Mouse (Mus musculus) cerebellum, postnatal 36 days (tissue): ENCODE measurements around the gene Vasn.

Source experiments
- DNase-seq, 2 experiments: peaks; one replicate each; pipeline ENCODE4 v3.0.0; 2021 to 2022; ENCODE audit warnings: mixed read lengths in 2 of 2

The Vasn gene

GRCm38 (mm10) chr16:4643670-4644419, 4.1 kb downstream of the Vasn start:
- DNase-seq = peak; percentile 76 to 79

DNA sequence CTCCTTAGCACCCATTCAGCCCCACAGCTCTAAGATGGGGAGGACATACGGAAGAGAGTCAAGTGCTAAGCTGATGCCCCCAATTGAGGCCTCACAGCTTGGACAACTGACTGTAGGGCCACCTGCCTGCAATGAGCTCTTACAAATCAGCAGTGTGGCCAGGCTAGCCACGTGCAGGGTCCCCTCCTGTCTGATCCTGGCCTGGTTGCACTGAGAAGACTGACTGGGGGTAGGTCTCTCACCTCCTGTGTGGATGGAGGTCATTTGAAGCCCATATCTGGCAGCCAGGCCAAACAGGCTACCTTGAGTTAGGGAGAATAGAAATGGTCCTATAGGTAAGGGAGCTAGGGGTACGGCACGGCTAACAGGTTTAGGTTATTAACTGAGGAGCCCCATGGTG, 6.1 kb downstream of the Vasn start:
- no peak for DNase-seq

- DNase-seq = no peak
Observed at GRCm38 (mm10) chr16:4646831-4647230, 7.1 kb downstream of the Vasn start.

- DNase-seq = no peak
Observed at GRCm38 (mm10) chr16:4647651-4648141, 8.0 kb downstream of the Vasn start.

- DNase-seq = no peak
Observed at GRCm38 (mm10) chr16:4648416-4649023, 8.8 kb downstream of the Vasn start.

- no peak for DNase-seq
Observed at GRCm38 (mm10) chr16:4649211-4649610, 9.5 kb downstream of the Vasn start.

DNA sequence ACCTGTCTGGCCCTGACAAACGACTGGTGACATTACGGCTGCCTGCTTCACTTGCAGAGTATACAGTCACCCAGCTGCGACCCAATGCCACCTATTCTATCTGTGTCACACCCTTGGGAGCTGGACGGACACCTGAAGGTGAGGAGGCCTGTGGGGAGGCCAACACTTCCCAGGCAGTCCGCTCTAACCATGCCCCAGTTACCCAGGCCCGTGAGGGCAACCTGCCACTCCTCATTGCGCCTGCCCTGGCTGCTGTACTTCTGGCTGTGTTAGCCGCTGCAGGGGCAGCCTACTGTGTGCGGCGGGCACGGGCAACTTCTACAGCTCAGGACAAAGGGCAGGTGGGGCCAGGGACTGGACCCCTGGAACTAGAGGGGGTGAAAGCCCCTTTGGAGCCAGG, 10.0 kb downstream of the Vasn start:
- no peak for DNase-seq

- DNase-seq = no peak
Observed at GRCm38 (mm10) chr16:4650161-4650560, 10.4 kb downstream of the Vasn start.

DNA sequence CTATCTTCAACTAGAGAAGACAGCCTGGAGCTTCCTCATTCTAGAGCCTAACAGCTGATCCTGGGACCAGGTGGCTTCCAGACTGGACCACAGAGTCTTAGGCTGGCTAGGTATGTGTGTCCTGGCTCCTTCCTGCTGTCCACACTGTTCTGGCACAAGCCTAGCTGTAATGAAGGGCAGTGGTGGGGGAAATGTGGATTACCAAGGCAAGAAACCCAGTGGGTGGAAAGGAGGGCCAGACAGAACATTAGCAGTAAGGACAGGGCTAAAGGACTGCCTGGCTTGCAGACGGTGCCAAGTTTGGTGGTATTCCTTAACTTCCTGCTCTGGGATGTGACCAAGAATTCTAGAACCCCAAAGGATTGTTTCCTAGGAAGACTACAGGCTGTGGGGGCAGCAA, 11.3 kb downstream of the Vasn start:
- DNase-seq = no peak

- no peak for DNase-seq
Observed at GRCm38 (mm10) chr16:4651624-4652023, 11.9 kb downstream of the Vasn start.

GRCm38 (mm10) chr16:4652707-4653416, 13.1 kb downstream of the Vasn start:
- DNase-seq = peak; percentile 70 to 76

DNA sequence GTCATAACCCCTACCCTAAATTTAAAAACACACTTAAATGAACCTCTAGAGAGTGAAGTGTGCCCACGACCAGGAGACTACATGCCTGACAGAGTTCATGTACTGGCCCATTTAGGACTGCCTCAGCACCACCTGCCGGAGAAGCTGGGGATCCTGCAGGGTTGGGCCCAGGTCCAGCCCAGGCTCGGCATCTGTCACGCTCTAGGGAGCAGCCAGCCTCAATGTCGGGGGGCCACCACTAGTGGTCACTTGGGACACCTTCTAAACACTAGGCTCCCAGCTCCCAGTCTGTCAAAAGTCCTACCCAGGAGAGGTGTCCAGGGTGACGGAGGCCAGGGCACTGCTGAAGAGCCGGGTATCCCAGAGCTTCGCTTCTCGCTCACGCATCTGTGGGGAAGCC, 15.0 kb downstream of the Vasn start:
- peak; percentile 48 to 59 for DNase-seq

DNA sequence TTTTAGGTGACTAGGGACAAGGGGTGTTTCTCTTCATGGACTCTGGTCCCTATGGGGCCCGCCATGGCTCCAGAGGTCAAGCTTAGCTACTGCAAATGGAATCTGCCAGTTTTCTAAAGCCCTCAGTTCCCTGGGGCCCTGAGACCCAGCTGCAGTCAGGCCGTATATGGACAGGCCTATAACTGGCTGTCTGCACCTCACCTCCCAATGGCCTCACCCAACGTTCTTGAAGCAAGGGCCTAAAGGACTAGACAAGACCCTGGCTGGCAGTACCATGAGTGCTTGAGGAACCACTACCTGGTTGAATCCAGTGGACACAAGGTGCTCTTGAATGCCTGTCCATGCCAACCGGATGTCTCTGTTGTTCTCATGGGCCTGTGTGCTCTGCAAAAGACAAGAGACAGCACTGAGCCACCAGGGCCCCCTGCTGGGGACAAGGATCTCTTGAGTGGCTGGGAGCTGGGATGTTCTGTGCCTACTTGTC, 15.6 kb downstream of the Vasn start:
- no peak for DNase-seq

GRCm38 (mm10) chr16:4655764-4656570, 16.2 kb downstream of the Vasn start:
- DNase-seq = no peak

DNA sequence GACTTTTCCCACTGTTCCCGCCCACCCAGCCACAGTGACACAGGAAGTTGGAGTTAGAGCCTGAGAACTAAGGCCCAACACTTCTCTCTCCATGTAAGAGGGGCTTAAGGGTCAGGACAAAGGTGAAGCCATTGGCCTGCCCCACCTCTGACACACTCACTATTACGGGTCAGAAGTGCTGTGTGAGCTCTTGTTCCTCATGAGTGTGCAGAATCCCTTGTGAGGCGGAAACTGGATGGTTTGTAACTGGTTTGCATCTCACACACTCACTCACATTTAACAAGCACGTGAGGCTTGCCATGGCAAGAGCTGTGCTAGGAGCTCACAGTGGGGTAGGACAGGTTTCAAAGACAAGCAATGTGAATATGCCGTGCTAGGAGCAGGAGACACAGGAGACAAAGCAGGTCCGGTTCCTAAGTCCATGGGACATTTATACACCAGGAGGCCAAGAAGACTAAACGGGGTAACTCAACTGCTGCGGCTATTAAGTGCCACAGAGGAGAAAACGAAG, 16.9 kb downstream of the Vasn start:
- no peak for DNase-seq

DNA sequence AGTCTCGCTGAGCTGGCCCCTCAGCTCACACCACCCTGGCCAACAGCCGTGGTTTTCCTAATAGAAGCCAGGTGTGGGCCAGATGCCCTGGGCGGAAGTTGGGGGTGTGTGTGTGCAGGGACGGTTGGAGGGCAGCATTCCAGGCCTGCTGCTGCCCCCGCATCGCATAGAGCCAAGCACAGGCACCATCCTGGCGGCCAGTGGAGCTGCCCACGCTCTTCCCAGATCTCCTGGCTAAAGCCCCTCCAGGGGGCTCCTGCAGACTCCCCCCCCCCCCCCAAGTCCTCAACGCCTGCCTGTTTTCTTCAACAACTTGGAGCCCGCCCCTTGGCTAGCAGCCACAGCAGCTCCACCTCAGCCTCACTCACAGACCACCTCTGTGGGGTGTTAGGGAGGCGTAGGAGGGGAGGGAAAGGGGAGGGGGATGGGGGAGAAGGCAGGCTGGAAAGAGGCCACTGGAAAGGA, 19.1 kb downstream of the Vasn start:
- DNase-seq = no peak

GRCm38 (mm10) chr16:4659326-4659725, 19.6 kb downstream of the Vasn start:
- DNase-seq = no peak

GRCm38 (mm10) chr16:4661605-4662004, 21.9 kb downstream of the Vasn start:
- DNase-seq = no peak

GRCm38 (mm10) chr16:4663806-4664205, 24.1 kb downstream of the Vasn start:
- no peak for DNase-seq

DNA sequence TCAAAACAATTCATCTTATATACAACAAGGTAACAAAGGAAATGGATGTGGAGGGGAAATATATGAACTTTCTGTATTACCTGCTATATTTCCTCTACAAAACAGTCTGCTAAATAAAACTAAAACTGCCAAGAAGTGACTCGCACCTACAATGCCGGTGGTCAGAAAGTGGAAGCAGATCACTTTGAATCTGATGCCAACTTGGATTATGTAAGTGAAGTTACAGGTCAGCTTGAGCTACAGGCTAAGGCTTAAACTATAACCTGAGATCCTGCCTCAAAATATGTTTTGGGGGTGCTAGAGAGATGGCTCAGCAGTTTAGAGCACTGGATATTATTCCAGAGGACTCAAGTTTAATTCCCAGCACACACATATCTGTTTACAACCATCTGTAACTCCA, 26.0 kb downstream of the Vasn start:
- DNase-seq = no peak

DNA sequence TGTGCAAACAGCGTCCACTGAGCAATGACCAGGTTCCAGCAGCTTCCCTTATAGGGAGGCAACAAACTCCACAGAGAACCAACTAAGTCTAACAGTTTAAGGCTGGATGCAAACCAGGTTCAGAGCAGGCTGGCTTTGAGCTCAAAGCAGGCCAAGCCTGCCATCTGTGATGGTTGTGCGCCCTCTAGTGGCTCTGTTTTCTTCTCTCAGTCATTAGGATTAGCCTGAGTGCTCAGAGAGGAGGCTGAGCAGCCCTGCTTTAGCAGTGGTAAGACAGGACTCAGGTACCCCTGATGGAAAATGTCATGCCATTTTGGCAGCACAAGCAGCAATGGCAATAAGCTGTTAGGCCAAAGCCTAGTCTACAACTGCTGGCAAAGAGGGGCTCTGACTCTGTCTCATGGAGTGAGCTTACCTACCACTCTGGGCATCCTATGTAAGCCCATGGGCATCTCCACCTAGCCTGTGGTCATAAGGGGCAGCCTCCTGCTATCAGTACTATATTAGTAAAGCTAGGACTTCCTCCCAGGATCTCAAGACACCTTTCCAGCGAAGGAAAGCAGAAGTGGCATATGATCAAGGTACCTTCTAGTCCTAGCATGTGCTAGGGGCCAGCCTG, 27.6 kb downstream of the Vasn start:
- DNase-seq = peak; percentile 86 to 92

DNA sequence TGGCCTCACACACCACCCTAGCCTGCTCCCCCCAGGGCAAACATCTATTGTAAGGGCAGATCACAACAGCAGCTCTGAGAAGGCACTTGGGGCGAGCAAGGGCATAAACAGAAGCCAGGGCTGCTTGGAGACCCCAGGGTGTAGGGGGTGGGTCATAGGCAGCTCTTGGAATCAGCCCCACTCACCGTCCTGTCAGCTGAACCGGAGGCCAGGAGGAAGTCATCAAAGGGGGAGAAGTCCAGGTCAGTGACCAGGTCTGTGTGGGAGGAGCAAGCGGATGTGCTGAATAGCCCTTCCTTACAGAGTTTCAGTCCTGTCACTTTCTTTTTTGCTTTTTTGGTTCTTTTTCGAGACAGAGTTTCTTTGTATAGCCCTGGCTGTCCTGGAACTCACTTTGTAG, 30.6 kb downstream of the Vasn start:
- no peak for DNase-seq
